Mouse (Mus musculus) urinary bladder, postnatal 36 days (tissue): ENCODE data around the gene Pde1a.

ENCODE experiments used
- DNase-seq, 2 experiments: peaks; one replicate each; pipeline ENCODE4 v3.0.0; 2022; ENCODE audit warnings: low spot score in 2 of 2, mixed read lengths in 1 of 2

The Pde1a gene

DNA sequence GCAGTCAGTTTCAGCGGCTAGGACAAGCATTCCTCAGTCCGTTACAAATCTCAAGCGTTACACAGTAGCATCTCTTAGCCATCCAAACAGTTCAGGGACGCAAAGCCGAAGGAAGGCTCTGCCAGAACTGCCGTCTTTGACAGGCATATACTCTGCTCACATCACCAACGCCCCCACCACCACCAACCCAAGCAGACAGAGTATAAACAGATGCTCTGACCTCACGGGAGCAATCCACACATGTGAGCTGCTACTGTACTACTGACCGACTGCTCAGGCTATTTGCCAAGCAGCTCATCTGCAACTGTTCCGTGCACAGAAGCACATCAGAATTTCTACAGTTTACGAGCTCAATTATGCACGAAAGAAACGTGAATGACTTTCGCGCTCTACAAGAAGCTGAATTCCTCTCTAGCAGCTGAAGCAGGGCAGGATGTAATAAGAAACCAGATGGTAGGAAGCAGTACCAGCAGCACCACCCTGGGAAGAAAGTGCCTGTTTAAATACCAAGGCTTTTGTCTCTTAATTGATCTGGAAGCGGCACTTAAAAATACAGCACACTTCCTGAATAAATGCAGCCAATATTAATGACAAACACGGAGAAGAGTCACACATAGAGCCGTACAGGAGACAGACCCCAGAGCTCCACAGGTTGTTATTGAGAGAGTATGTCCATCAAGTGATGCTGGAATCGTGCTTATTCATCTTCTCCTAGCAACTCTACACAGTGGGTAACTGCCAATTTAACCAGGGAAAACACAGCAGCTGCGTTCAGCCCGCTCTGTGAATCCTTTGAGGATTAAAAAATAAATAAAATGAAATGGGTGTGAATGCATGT is at the start of gene Pde1a:
TSS of gene Pde1a (minus strand) at position 598 of the 838 bp plus-strand sequence.
- DNase-seq = no peak

DNA sequence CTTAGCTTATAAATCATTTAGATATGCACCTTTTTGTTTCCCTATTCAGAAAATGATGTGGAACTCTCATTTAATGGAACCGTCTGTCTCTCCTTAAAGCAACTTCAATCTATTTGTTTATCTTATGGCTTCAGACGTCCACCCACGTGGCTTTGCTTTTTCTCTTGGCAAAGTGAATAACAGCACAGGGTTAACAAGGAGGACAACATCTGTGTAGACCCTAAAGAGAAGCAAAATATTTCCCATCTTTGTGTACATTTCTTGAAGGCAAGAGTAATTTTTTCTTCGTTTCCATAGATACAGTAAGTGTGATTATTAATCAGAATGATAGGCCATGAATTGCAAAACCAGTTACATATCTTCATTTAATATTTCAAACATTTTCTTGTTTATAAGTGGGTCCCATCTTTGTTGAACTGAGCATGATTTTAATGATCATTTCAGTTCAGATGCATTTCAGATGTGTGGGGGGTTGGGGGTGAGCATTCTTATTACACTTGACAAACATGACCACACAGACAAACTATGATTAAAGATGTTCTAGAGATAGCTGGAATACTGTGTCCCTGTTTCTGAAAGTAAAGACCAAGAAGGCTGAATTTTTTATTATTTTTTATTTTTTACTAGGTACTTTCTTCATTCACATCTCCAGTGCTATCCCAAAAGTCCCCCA is 49.5 kb upstream of the Pde1a start:
- no peak for DNase-seq

DNA sequence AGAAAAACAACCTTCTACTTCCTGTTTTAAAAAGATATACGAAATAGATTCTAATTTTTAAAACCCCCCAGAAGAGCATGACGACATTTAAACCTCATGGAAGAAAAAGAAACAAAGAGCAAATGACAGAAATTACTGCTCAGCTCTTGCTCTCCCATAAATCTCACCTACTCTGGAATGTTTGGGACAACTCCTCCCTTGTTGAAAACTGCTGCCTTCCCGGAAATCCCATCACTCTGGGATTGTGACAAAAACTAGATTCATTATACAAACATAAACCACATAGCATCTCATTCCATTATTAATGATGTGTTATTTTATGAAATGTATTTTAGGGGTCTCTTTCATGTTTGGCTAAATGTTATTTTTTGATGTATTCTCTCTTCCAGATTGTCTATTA is 48.9 kb upstream of the Pde1a start:
- DNase-seq = no peak

DNA sequence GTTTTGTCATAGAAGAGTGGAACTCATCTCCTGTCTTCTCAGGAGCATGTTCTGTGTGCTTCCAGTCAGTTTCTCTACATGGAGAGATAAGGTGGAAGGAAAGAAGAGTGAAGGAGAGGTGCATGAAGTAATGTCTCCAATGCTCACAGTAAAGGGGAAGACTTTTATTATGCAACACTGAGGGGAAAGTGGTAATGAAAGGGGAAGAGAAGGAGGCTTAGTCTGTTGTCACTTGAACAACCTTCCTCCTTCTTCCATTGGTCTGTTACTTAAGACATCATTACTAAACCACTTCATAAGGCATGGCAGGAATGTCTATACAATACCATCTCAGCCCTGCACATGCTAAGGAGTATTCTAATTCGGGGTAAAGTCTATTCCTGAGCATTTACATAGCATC is 38.8 kb upstream of the Pde1a start:
- no peak for DNase-seq

DNA sequence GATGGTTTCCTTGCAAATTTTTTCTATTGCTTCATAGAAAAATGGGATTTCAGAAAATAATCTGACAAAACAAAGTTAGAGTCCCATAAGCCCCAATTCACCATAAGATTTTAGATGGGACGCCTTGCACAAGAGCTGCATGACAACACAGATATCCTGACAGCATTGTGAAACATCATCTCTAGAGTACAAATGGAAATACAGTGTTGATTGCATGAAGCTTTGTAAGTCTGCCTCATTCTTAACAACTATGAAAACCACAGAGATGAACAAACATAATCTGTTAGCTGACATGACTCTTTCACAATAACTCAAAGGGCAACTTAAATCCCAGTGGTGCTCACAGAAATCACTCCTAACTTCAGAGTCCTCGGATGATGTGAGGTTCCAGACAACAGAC is 29.5 kb upstream of the Pde1a start:
- no peak for DNase-seq

DNA sequence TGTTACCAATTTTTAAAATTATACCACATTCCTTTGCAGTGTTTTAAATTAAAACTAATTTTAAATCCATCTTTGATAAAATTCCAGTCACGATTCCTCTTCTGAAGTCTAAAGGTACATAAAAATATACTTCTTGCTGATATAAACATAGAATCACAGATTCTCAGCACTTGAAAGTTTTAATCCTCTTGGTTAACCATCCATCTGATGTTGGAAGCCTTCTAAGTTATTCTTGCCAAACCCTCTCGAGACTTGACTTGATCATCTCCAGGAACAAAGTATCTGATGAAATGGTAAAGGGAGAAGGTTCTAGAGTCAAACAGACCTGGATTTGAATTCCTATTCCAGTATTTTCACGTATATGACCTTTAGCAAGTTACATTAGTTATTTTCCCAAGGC is 28.9 kb upstream of the Pde1a start:
- no peak for DNase-seq

DNA sequence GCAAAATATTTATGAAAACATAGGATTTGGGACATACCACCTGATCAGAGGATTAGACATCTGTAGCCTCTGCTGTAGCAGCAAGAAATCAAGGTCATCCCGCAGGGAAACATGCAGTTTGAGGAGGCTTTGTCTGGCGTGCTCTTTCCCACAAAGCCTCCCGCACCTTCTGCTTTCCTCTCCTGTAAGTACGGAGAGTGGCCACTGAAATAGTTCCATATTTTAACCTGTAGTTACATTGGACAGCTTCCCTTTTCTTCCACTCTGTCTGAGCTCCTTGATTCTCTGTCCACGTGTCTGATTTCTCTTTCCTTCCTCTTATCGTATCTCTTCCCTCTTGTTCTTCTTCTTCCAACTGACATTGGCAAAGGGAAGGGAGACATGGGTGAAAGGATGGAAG is 20.8 kb upstream of the Pde1a start:
- no peak for DNase-seq

DNA sequence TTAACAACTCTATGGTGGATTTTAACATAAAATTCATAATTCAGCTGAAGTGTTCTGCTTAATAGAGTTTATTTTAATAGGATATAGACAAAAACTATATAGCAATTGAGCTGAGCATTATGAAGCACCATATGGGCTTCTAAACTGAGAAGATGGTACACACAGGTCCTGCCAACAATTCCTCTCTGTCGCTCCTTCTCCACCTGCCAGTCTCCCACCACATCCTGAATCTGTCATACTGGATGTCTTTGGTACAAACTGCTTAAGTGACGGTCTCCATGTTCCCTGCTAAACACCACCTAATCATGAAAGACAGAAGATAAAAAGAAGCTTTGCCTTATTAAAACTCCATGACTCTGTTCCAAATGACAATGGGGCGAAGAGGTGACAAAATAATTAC is 20.1 kb upstream of the Pde1a start:
- no peak for DNase-seq

DNA sequence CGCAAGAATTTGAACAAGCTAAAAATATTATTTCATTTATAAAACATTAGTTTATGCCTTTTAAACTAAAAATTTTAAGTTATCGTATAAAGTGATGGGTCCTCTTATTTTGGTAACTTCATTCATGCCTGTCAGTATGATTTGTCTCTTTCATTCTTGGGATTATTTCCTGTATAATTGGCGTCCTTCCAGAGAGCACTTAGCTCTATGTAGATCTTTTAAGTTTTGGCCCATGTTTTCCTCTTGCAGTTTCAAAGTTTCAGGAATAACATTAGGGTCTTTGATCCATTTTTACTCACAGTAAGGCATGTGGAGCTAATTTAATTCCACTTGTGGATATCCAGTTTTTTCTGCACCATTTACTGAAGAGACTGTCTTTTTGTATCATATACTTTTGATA is 5.8 kb upstream of the Pde1a start:
- DNase-seq = no peak

DNA sequence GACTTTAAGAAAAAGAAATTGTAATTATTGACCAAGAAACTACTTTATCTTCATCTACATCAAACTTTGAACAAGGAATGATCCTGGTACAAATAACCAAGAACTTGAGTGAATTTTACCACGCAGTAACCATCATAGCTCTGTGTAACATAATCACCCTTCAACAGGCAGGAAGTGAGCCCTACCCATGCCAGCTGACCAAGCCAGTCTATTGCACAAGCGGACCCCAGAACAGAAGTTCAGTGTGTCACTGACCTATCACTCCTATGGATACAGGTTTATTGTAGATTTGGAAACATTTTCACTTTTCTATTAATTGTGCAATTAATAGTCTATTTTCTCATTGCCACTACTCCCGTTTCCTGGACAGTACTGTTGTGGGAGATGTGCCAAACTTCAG is 3.4 kb upstream of the Pde1a start:
- DNase-seq = no peak

DNA sequence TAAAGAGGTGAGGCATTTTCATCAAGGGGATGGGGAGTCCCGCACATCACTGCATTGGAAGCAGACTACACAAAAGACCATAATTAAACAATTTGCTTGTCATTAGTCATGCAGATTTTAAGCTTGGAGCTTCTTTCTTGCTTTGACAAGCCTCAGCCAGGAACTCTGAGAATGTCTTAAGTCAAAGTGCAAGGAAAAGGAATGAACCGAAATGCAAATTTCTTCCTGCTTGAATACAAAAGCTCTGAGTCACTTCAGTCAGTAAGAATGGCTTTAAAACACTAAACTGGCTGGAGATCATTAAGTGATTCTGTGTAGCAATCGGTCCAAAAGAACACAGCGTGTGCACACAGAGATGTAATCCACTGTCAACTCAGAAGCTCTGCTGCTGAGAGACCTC is 2.6 kb downstream of the Pde1a start:
- DNase-seq = no peak

DNA sequence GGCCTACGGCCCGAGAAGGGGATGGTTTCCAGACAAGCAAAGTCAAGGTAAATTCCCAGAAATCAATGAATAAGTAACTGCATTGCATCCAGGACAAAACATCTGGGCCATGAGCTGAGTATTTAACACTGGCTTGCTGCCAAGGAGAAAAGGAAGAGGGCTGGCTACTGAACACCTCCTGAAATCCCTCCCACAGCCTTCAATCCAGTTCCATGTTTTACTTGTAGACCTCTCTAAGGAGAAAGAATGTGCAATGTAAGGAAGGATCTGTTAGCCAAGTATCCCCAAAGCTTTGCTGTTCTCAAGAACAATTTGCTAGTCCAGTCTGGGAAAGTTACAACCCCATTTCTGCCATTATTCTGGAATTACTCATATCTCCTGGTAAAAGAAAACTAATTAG is 42.4 kb downstream of the Pde1a start:
- no peak for DNase-seq

DNA sequence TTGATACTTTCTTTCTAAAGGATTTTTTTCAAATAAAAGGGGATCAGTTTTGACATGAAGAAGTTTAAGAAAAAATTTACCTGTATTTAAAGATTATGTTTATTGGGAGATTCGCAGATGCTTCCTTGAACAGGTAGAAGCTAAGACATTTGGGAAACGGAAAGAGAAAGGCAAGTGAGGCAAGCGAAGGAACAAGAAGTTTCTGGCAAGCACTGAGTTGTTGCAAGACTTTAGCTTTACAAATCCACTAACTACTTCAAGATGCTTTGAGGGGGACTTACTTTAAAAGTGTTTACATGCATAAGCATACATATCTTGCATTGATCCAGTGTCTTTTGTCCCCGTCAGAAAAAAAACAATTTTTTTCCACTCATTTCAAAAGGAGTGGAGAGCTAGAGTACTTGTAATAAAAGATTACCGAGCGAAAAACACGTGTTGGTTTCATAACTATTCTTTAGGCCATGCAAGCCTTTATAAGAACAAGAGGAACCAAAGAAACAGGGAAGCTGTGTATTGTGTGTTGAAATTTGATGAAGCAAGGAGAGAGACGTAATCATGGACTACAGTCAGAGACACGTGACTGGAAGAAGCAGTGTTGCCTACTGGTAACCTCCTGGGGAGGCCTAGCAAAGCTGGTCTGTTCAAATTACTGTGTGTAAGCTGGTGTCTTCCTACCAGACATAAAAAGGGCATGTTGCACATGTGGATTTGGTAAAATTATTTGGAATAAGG is 49.0 kb downstream of the Pde1a start:
- no peak for DNase-seq

DNA sequence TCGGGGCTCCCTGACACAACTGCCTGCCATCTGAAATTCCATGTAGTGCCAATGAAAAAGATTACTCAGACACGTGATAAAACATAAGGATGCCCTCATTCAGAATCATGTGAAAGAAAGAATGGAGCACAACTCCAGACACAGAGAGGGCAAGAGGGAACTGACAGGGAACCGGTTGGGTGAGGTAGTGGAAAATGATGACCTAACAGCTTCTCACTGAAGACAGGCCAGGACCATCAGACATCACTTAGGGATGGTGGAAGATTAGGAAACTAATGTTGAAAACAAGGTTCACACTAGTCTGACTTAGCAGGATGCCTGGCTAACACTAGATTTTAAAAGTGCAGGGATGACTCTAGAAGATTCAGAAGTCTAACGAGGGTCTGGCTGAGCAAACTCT is 49.6 kb downstream of the Pde1a start:
- DNase-seq = no peak

DNA sequence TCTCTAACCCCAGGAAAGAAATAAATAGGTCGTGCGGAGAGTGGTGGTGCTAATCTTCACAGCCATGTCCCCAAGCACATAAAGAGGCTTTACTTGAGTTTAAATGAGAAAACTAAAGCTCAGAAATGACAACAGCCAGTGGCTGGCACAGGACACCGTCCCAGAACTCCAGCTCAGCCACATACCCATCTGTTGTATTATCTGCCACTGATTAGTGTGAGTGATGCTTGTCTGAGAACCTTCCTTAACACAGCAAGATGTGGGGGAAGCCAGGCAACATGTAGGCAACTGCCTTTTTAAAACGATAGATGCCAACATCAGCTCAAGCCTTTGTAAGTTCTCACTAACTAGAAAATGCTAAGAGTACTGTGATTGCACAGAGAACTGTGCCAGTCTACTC is 52.9 kb downstream of the Pde1a start:
- DNase-seq = no peak

DNA sequence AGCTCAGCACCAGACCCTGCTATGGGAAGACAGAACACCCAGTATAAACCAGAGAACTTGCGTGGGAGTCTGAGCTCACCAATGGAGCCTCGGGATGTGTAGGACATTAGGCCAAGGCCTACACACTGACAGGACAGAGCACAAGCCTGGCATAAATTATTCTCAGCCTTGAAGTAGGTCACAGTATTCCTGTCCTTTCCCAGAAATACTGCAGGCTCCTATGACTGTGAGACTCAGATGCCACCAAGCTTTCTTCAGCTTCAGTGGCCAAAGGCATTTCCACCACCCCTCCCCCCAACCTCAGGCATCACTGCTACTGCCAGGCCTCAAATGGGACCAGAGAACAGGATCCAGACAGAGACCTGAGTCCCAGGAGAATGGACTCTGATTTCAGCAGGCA is 54.7 kb downstream of the Pde1a start:
- DNase-seq = no peak

DNA sequence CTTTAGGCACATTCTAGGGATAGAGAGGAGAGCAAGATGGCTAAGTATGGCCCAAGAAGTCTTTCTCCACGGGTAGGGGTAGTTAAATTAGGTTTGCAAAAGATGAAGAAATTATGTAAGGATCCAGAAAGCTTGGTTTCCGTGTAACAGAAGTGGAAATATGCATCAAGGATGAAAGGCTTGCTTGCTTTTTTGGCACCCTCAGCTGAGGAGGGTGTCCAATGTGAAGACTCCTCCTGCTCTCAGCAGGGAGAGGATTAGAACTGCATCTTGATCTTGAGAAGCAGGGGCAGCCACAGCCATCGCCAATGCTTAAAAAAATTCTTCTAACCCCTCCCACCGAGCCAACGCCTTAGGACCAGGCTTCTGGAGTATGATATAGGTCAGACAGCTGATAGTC is 55.2 kb downstream of the Pde1a start:
- DNase-seq = no peak

DNA sequence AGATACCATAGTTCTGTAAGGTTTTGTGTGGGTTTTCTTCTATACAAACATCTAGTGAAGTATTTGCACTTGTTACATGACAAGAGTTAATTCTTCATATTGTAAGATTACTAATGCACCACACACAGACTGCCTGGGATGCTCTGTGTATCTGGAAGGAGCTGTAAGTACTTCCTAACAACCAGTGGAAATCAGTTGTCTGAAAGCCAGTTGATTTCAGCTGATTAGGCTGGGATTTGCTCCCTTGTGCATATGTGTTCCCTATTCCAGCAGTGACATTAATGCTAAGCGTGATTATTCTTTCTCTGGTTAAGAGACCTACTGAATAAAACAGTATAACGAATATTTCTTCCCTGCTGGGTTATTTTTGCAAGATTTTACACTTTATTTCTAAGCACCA is 55.8 kb downstream of the Pde1a start:
- no peak for DNase-seq

DNA sequence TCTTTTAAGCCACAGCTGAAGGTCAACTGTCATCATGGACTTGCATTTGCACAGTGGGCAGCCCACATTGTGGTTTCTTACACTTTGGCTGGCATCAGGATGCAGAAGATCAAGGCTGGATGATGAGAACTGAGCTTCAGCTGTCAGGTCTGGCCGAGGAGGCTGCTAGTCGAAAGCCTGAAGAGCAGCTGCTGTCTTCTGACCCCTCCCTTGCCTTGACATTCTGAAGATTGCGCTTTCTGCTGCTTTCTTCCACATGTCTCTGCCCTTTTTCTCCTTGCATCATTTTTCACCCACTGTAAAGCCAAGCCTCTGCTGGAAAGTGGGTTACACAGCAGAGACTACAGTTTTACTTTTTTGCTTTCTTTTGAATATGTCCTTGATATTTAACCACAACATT is 59.5 kb downstream of the Pde1a start:
- no peak for DNase-seq

DNA sequence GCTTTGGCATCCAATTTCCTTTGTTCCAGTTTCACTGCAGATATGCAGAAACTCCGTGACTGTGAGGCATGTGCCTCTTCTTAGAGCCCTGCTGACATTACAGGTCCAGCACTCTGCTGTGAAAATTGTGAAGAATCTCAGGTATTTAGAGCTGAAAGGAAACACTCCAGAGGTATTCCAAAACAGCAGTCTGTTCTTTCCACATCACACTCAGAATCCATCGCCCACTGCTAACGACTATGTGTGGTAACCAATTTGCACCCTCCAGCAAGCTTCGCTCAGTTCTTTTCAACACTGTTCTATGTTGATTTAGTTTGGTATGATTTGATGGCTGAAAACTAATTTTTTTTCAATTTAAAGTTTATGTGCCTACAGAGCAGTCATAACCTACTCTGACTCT is 62.8 kb downstream of the Pde1a start:
- DNase-seq = no peak

DNA sequence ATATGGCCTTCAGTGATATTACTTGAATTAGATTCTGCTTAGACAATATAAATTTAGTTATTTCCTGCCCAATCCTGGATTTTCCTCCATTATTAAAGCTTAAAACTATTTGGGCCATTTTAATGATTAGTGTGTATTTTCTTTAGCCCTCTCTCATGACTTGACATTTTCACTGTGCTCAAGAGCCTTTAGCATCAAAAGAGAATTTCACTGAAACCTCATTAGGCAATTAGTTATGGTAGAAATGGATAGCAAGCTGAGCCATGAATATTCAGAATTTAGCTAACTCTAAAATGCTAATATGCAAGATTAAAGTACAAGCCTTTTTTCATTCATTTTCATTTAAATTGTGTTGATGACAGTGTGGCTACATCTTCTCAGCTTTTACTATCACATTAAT is 73.2 kb downstream of the Pde1a start:
- DNase-seq = no peak

DNA sequence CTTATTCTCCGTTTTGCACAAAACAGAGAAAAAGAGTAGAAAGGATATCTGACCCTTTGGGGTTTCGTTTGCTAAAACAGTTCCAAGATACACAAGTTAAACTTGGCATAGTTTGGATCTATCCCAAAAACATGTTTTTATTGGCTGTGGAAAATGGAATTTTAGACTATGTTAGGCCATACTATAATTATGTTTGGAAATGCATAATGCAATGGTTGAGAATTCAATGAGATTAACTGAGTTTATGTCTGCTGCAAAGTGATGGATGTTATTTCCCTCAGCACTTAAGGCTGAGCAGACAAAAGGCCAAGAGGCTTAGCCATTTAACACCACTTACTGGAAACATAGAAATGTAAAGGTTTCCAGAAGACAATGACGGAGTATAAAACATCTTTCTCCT is 75.2 kb downstream of the Pde1a start:
- DNase-seq = no peak
